Mouse (Mus musculus): ENCODE data around the gene Shkbp1. TPM values are rescaled to one million over a fixed set of nuclear protein-coding genes. Genes with fewer than 3 reads are reported as not detected.

Gene Shkbp1
- total and polyA plus RNA-seq, 3 experiments, result 24.2 to 77.0 TPM; not detected in 1

DNA sequence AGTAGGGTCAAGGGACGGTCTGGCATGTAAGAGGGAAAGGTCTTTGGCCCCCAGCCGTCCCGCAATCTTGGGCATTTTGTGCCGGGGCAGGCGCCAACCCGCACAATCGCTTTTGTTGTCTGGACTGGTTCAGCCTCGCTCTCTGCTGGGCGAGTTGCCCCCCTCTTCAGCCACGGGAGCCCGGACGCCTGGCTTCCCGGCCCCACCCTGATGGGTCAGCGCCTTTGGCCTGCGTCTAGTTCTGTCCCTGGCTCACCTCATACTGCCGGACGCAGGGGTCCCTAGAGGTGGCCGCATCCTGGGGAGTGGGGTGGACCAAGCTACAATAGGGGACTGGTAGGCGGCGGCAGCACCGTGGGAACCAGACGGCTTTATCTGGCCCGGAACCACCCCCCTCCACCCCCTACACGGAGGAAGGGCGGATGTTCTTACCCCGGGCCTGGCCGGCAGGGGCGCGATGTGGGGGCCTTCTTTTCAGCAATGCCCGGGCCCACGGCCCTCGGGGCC lies 21.4 kb downstream of the Shkbp1 start:
- TF ChIP-seq USF2 (IDR thresholded peaks at IDR 0.05; ENCODE audit: borderline replicate concordance in 1 of 2, insufficient read depth in 1 of 2, low read depth in 1 of 2, low read length in 2 of 2) (no peak), CTCF (IDR thresholded peaks at IDR 0.05 in 2 of 3, conservative IDR thresholded peaks at IDR 0.05 in 1 of 3; ENCODE audit: control insufficient read depth in 1 of 3, insufficient read depth in 1 of 3, low read depth in 2 of 3, low read length in 3 of 3, poor library complexity in 1 of 3, severe bottlenecking in 1 of 3) (peak in 2 of 3 experiments; percentile 8 to 30; a peak in 2 of 6 replicates), POLR2AphosphoS2 (IDR thresholded peaks at IDR 0.05; ENCODE audit: low read length) (no peak), RAD21 (IDR thresholded peaks at IDR 0.05; ENCODE audit: low read depth, low read length) (no peak), MAZ (IDR thresholded peaks at IDR 0.05; ENCODE audit: low read depth, low read length) (peak; percentile 64; the same call in 1 of the 2 replicates), CHD1 (IDR thresholded peaks at IDR 0.05; ENCODE audit: low read depth, low read length) (no peak), BHLHE40 (IDR thresholded peaks at IDR 0.05; ENCODE audit: borderline replicate concordance, low read depth, low read length) (no peak), GATA1 (IDR thresholded peaks at IDR 0.05; ENCODE audit: low read depth, low read length) (peak; percentile 20; the same call in 1 of the 2 replicates), ETS1 (IDR thresholded peaks at IDR 0.05; ENCODE audit: low read depth, low read length) (peak; percentile 30; the same call in 1 of the 2 replicates), EP300 (IDR thresholded peaks at IDR 0.05; ENCODE audit: low read depth in 1 of 2, low read length in 2 of 2) (peak in 1 of 2 experiments; percentile 24; a peak in 1 of 4 replicates), RCOR1 (IDR thresholded peaks at IDR 0.05; ENCODE audit: low read depth, low read length) (0 out of 2 replicates have a peak, but pooled peaks have one; percentile 16), SIN3A (IDR thresholded peaks at IDR 0.05; ENCODE audit: low read length) (peak; percentile 40; the same call in 1 of the 2 replicates), HCFC1 (IDR thresholded peaks at IDR 0.05; ENCODE audit: low read depth, low read length) (0 out of 2 replicates have a peak, but pooled peaks have one; percentile 21), ELF1 (IDR thresholded peaks at IDR 0.05; ENCODE audit: low read depth, low read length) (no peak)
- H3K79me2 ChIP-seq (ENCODE audit: control insufficient read depth, insufficient read depth, low read length, poor library complexity), result peaks cover 7% of the 10 kb centered on the region; the same call in 1 of the 2 replicates
- peak overlapping the region; percentile 29 to 51; a peak in 3 of 4 replicates for H3K4me3 ChIP-seq (ENCODE audit: control insufficient read depth in 1 of 2, insufficient read depth in 1 of 2, low read depth in 2 of 2, low read length in 2 of 2)
- H3K27ac ChIP-seq (ENCODE audit: control insufficient read depth, low read depth, low read length), result no peak overlapping the region
- no peaks in the 10 kb centered on the region; a peak in 1 of 4 replicates for H3K27me3 ChIP-seq (ENCODE audit: control insufficient read depth in 1 of 2, insufficient read depth in 2 of 2, low read length in 2 of 2)
- peaks cover 0 to 2% of the 10 kb centered on the region in 2 experiments; a peak in 2 of 4 replicates for H3K36me3 ChIP-seq (ENCODE audit: control insufficient read depth in 1 of 2, insufficient read depth in 2 of 2, low read length in 2 of 2)
- H3K4me1 ChIP-seq (ENCODE audit: control insufficient read depth in 1 of 2, insufficient read depth in 2 of 2, low read length in 2 of 2), result peaks cover 0 to 13% of the 10 kb centered on the region in 2 experiments; a peak in 2 of 4 replicates
- H3K9ac ChIP-seq (ENCODE audit: control insufficient read depth, low read depth, low read length, poor library complexity, severe bottlenecking), result peak overlapping the region; percentile 43
- H3K9me3 ChIP-seq (replicated peaks; ENCODE audit: insufficient read depth, low read length), result no peaks in the 10 kb centered on the region
- peak; percentile 55 for DNase-seq (ENCODE audit: low read depth, low spot score)

- Histone ChIP-seq H3K9me3 (replicated peaks; ENCODE audit: insufficient read depth, low read length) (no peaks in the 10 kb centered on the region), H3K36me3 (ENCODE audit: control insufficient read depth in 1 of 2, insufficient read depth in 2 of 2, low read length in 2 of 2) (peaks cover 0 to 2% of the 10 kb centered on the region in 2 experiments; a peak in 2 of 4 replicates), H3K27ac (ENCODE audit: control insufficient read depth, low read depth, low read length) (peak overlapping the region; percentile 68), H3K9ac (ENCODE audit: control insufficient read depth, low read depth, low read length, poor library complexity, severe bottlenecking) (peak overlapping the region; percentile 78), H3K27me3 (ENCODE audit: control insufficient read depth in 1 of 2, insufficient read depth in 2 of 2, low read length in 2 of 2) (no peaks in the 10 kb centered on the region; a peak in 1 of 4 replicates), H3K4me3 (ENCODE audit: control insufficient read depth in 1 of 2, insufficient read depth in 1 of 2, low read depth in 2 of 2, low read length in 2 of 2) (peak overlapping the region; percentile 48 to 53), H3K79me2 (ENCODE audit: control insufficient read depth, insufficient read depth, low read length, poor library complexity) (peaks cover 7% of the 10 kb centered on the region; the same call in 1 of the 2 replicates), H3K4me1 (ENCODE audit: control insufficient read depth in 1 of 2, insufficient read depth in 2 of 2, low read length in 2 of 2) (peaks cover 0 to 16% of the 10 kb centered on the region in 2 experiments; a peak in 2 of 4 replicates)
- DNase-seq (ENCODE audit: low read depth, low spot score), result peak; percentile 45
- no peak for TF ChIP-seq HCFC1 (IDR thresholded peaks at IDR 0.05; ENCODE audit: low read depth, low read length)
- TF ChIP-seq MAZ (IDR thresholded peaks at IDR 0.05; ENCODE audit: low read depth, low read length), result peak; percentile 62; the same call in 1 of the 2 replicates
- 0 out of 4 replicates have a peak, but pooled peaks of 1 of the 2 experiments have one; percentile 63 for TF ChIP-seq POLR2A (IDR thresholded peaks at IDR 0.05; ENCODE audit: control insufficient read depth in 1 of 2, insufficient read depth in 1 of 2, low read depth in 1 of 2, low read length in 2 of 2, poor library complexity in 1 of 2)
These were observed 22.4 kb downstream of the Shkbp1 start for GRCm38 (mm10) chr7:27333316-27333941.

Data from MEL (cell line).